Mouse (Mus musculus): ENCODE data around the gene 4930535I16Rik.

- TF ChIP-seq GATA1 (IDR thresholded peaks at IDR 0.05; ENCODE audit: low read length) (no peak), TAL1 (IDR thresholded peaks at IDR 0.05; ENCODE audit: low read length) (no peak)
Observed at GRCm38 (mm10) chr4:123894295-123894694, 23.5 kb downstream of the 4930535I16Rik start.
